Mouse (Mus musculus) heart, embryonic 10.5 days (tissue): ENCODE measurements around the gene Gm4952. TPM values are rescaled to one million over a fixed set of nuclear protein-coding genes. Genes with fewer than 3 reads are reported as not detected.
"Not testable (repeated sequence)": the region's sequence is repeated elsewhere in the genome, so short reads cannot be mapped to it uniquely, and the experiment has no call there.

Experiments used
- DNase-seq: peaks from one replicate; pipeline ENCODE4 v3.0.0-alpha.2; 2017; ENCODE audit warnings: low spot score
- H3K27ac ChIP-seq: fragments of 300-500 bp; sonication (generic); 2 replicates; pipeline ENCODE4 v1.5.1; 2016; ENCODE audit warnings: mild to moderate bottlenecking
- H3K27me3 ChIP-seq: fragments of 300-500 bp; sonication (generic); 2 replicates; pipeline ENCODE4 v1.6.1; 2016; ENCODE audit warnings: mild to moderate bottlenecking; ENCODE audit not compliant: poor library complexity, insufficient read depth, severe bottlenecking
- H3K36me3 ChIP-seq: fragments of 300-500 bp; sonication (generic); 2 replicates; pipeline ENCODE4 v1.6.1; 2016; ENCODE audit warnings: mild to moderate bottlenecking, moderate library complexity
- H3K4me1 ChIP-seq: fragments of 300-500 bp; sonication (generic); 2 replicates; pipeline ENCODE4 v1.6.1; 2016; ENCODE audit warnings: mild to moderate bottlenecking
- H3K4me3 ChIP-seq: fragments of 300-500 bp; sonication (generic); 2 replicates; pipeline ENCODE4 v1.5.1; 2016; ENCODE audit warnings: mild to moderate bottlenecking, moderate library complexity
- H3K9me3 ChIP-seq: fragments of 300-500 bp; sonication (generic); 2 replicates; pipeline ENCODE4 v1.6.1; 2016; ENCODE audit warnings: mild to moderate bottlenecking, moderate library complexity
- WGBS: fragments of 180-500 bp; shearing (Covaris S2); methylation state at CpG from one replicate; pipeline ENCODE4 v1.1.7; 2016; 5-methylcytosine and 5-hydroxymethylcytosine counted together
- polyA plus RNA-seq: library from polyadenylated mRNA; unstranded; fragments of >200 nt; fragmentation: Nextera tagmentation; extraction: Ambion mirVana; gene quantifications from 2 replicates; pipeline ENCODE4 v1.2.1, GENCODE M21; 2016

The Gm4952 gene
- polyA plus RNA-seq, 1 experiment from 2014 or later = 0.10 TPM

DNA sequence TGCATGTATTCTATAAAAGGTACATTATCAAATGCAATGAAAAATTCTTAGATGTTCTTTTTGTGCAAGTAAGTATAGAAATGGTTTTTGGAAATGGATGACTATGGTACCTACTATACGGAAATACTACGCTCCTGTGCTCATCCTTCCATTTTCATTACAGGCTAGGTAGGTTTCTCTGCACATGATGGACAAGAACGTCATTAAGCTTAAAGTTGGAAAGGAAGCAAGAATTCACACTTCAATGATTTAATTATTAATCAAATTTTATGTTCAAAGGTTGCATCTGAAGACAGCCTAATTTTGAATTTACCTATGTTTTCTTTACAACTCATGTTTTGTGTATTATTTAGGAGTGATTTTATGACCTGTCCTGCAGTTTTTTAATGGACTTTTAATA is 34.5 kb downstream of the Gm4952 start:
- H3K9me3 ChIP-seq = no peaks in the 10 kb centered on the region
- H3K27me3 ChIP-seq = no peaks in the 10 kb centered on the region
- WGBS = 84% methylated on average over 3 of the region's 3 CpGs
- DNase-seq = no peak
- no peaks in the 10 kb centered on the region for H3K36me3 ChIP-seq
- H3K4me1 ChIP-seq = no peaks in the 10 kb centered on the region
- H3K4me3 ChIP-seq = no peak overlapping the region
- H3K27ac ChIP-seq = no peak overlapping the region

DNA sequence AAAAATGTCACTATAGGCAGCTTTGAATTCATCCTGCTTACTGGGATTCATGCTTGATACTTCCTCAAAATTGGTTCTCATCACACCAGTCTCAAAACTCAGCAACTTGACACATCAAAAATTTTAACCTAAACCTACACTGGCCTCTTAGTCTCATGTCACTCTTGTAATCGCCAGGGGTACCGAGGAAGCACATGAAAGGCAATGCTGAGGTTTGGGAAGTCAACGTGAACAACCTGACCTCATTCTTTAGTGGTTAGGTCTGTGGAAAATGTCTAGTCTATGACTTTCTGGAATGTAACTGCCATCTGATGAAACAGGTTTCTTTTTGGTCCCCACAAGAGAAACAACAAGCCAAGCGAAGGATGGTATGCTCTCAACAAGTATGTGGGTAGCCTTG is 35.2 kb downstream of the Gm4952 start:
- H3K27ac ChIP-seq = no peak overlapping the region
- H3K9me3 ChIP-seq = no peaks in the 10 kb centered on the region
- H3K4me1 ChIP-seq = no peaks in the 10 kb centered on the region
- no peak for DNase-seq
- H3K27me3 ChIP-seq = no peaks in the 10 kb centered on the region
- 84% methylated on average over 4 of the region's 4 CpGs for WGBS
- H3K36me3 ChIP-seq = no peaks in the 10 kb centered on the region
- H3K4me3 ChIP-seq = no peak overlapping the region

DNA sequence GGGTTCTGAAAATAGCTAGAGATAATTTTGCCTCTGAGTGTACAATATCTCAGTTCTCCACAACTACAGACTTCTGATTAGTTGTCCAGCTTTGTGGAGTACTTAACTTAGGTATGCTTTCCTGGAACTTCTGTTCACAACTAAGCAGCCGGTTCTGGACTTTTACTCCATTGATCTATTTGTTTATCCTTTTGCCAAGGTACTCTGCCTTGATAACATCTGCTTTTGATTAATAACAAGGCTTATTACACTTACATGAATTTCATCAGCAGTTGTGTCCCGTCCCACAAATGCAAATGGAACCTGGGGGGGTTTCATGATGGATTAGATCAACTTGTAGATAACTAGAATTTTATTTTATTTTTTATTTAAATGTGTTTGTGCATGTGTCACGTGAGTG is 37.1 kb downstream of the Gm4952 start:
- no peak overlapping the region for H3K4me3 ChIP-seq
- H3K4me1 ChIP-seq = no peaks in the 10 kb centered on the region
- no peaks in the 10 kb centered on the region for H3K27me3 ChIP-seq
- H3K36me3 ChIP-seq = no peaks in the 10 kb centered on the region
- H3K9me3 ChIP-seq = no peaks in the 10 kb centered on the region
- 67% methylated on average over 3 of the region's 3 CpGs for WGBS
- H3K27ac ChIP-seq = no peak overlapping the region
- DNase-seq = no peak

DNA sequence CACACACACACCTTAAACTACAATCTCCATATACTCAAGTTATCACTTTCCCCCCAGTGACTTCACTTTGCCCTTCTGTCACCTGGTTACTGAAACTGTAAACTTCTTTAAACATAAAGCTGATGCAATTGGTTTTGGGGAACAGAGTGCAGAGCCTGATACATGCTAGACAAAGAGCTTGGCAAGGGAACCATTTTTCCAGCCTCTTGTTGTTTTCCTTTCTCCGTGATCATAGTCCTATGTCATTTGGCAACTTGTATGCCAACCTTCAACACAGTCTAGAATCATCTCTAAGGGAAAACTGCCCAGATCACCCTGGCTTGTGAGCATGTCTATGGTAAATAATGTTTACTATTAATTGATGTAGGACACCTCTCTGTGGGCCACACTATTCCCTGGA is 38.3 kb downstream of the Gm4952 start:
- H3K27me3 ChIP-seq = no peaks in the 10 kb centered on the region
- no peaks in the 10 kb centered on the region for H3K36me3 ChIP-seq
- no peak for DNase-seq
- WGBS = 67% methylated on average over 1 of the region's 1 CpGs
- H3K4me3 ChIP-seq = no peak overlapping the region
- no peaks in the 10 kb centered on the region for H3K4me1 ChIP-seq
- H3K9me3 ChIP-seq = no peaks in the 10 kb centered on the region
- no peak overlapping the region for H3K27ac ChIP-seq

DNA sequence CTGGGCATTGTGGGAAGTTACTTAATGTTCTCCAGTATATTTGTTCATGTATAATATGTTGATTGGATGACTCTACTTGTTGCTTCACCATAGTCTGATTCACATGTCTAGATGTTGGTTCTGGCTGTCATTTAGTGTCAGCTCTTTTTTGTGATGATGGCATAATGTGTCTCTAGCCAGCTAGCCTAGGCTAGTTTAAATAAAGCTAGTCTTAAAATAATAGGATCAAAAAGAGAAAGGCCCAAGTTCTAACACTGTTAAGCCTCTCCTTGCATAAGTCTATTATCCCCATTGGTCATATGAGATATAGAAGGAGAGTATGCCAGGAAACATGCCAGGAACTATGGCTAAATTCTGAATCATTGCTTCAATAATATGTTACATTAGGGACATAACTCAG is 49.7 kb downstream of the Gm4952 start:
- Histone ChIP-seq H3K4me3 (no peak overlapping the region), H3K27ac (no peak overlapping the region), H3K4me1 (no peaks in the 10 kb centered on the region), H3K27me3 (no peaks in the 10 kb centered on the region), H3K36me3 (no peaks in the 10 kb centered on the region), H3K9me3 (no peaks in the 10 kb centered on the region)
- DNase-seq = no peak

DNA sequence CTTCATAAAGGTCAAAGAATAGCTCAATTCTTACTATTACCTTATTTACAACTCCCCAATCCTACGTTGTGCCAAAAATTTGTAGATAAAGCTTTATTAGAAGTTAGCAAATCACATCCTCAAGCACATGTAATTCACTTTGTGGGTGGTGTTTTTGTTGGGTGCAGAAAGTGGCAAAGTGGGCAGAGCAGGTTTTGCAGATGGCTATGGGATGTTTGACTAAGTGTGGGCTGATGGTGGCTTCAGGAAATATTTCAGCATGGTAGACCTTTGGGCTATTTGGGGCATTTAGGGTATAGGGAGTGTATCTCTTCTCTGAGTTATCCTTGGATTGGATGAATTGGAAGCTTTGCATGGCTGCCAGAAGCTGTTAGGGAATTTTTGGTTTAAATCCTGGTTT is 66.4 kb downstream of the Gm4952 start:
- no peaks in the 10 kb centered on the region for H3K4me1 ChIP-seq
- whole genome bisulfite sequencing = 70% methylated on average over 1 of the region's 1 CpGs
- no peak for DNase-seq

DNA sequence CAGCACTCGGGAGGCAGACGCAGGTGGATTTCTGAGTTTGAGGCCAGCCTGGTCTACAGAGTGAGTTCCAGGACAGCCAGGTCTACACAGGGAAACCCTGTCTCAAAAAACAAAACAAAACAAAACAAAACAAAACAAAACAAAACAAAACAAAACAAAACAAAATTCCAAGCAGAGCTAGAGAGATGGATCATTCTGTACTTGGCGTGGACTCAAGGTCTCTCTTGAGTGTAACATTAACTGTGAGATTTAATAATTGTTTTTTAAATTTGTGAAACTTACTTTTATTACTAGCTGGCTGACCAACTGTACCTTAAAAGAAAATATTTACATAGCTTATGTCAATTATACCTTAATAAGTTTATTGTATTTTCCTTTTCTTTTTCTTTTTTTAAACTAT is 68.8 kb downstream of the Gm4952 start:
- H3K27ac ChIP-seq, H3K27me3 ChIP-seq, DNase-seq, H3K4me3 ChIP-seq, H3K36me3 ChIP-seq, H3K9me3 ChIP-seq, H3K4me1 ChIP-seq: not testable (repeated sequence)
- WGBS = 89% methylated on average over 3 of the region's 3 CpGs

More for the DNA sequence above, 66.4 kb downstream of the Gm4952 start:
- Histone ChIP-seq H3K27me3 (no peaks in the 10 kb centered on the region), H3K36me3 (no peaks in the 10 kb centered on the region), H3K27ac (no peak overlapping the region), H3K4me3 (no peak overlapping the region), H3K9me3 (peaks cover 3% of the 10 kb centered on the region; the same call in 1 of the 2 replicates)

DNA sequence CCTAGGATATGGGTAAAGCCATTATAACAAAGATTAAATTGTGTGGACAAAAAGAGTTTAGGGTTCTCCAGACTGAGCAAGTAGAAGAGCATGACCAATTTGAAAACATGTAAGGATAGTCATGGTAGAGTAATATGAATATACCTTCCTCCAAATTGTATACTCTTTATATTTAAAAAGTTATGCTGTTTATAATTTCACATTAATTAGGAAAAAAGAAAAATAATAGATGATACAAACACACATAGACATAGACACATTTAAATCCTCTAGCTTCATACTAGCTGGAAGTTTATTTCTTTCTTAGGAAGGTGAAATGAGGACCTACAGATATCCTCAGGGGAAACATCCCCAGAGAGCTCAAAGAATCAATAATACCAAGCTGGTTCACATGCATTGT is 70.4 kb downstream of the Gm4952 start, which contains the start of gene Olfr1442:
Olfr1442 (plus strand) TSS at position 301 of the 400 bp plus-strand sequence.
- H3K4me1 ChIP-seq = no peaks in the 10 kb centered on the region
- H3K27ac ChIP-seq = no peak within 1 kb of the TSS
- H3K27me3 ChIP-seq = no peaks in the 10 kb centered on the region
- DNase-seq = no peak
- no peaks in the 10 kb centered on the region for H3K9me3 ChIP-seq
- H3K4me3 ChIP-seq = no peak within 1 kb of the TSS
- no peaks in the 10 kb centered on the region for H3K36me3 ChIP-seq

DNA sequence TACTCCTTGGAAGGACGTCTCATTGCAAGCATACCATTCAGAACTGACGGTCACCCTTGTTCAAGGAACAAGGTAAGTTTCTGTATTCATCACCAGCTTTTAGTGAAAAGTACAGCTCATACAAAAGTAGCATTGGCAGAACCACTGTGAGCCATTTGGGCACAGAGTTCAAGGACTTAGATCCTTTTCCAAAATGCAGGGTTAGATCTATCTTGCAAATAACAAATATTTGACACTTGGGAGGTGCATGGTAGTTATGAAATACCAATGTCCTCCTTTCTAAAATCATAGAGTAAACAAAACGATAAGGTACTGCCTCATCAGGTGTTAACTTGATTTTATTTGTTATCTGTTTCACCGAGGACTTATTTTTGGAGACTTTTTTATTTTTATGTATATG is 71.3 kb downstream of the Gm4952 start:
- H3K9me3 ChIP-seq = no peaks in the 10 kb centered on the region
- no peak overlapping the region for H3K4me3 ChIP-seq
- no peak for DNase-seq
- no peak overlapping the region for H3K27ac ChIP-seq
- WGBS = 75% methylated on average over 4 of the region's 4 CpGs
- H3K4me1 ChIP-seq = no peaks in the 10 kb centered on the region
- H3K36me3 ChIP-seq = no peaks in the 10 kb centered on the region
- no peaks in the 10 kb centered on the region for H3K27me3 ChIP-seq

DNA sequence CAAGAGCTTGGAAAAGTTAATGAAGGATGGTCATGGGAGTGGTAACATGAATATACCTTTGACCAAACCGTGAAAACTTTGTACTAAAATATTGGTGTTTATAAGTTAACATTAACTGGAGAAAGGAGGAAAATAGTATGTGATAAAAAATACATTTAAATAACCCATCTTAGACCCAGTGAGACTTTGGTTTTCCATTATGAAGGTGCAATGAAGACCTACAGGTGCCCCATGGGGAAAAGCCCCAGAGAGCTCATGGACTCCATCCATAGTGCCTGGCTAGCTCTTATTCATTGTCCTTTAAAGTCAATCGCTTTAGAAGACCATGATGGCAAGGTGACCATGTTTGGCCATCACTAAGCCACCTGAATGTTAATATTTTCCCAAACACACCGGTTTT is 78.0 kb downstream of the Gm4952 start, which contains the start of gene Olfr1443:
Olfr1443 (plus strand) TSS at position 301 of the 400 bp plus-strand sequence.
- Histone ChIP-seq H3K9me3 (no peaks in the 10 kb centered on the region), H3K27me3 (no peaks in the 10 kb centered on the region), H3K4me3 (no peak within 1 kb of the TSS), H3K4me1 (no peaks in the 10 kb centered on the region), H3K27ac (no peak within 1 kb of the TSS), H3K36me3 (no peaks in the 10 kb centered on the region)
- DNase-seq = no peak
- WGBS = 59% methylated on average over 3 of the region's 3 CpGs

Other genes starting within 250 kb of the Gm4952 start
- gene Olfr1440, start 212.7 kb upstream of the Gm4952 start, polyA plus RNA-seq = not detected in 2 replicates
- gene Olfr1441, start 182.5 kb upstream of the Gm4952 start, polyA plus RNA-seq = not detected in 2 replicates
- not detected in 2 replicates for gene Pfpl, start 172.1 kb upstream of the Gm4952 start, polyA plus RNA-seq
- gene Mpeg1, start 139.2 kb upstream of the Gm4952 start, polyA plus RNA-seq = 0.05 TPM in 1 of 2 replicates, not detected in the other
- 0.91 and 2.9 TPM in 2 replicates for gene Dtx4, start 98.5 kb upstream of the Gm4952 start, polyA plus RNA-seq
- 20.4 and 21.3 TPM in 2 replicates for gene Fam111a, start 54.2 kb upstream of the Gm4952 start, polyA plus RNA-seq
- gene Glyat, start 33.3 kb downstream of the Gm4952 start, polyA plus RNA-seq = not detected in 2 replicates
- gene Olfr1442, start 70.5 kb downstream of the Gm4952 start, polyA plus RNA-seq = not detected in 2 replicates
- gene Olfr1443, start 78.1 kb downstream of the Gm4952 start, polyA plus RNA-seq = not detected in 2 replicates
- gene Keg1, start 95.8 kb downstream of the Gm4952 start, polyA plus RNA-seq = not detected in 2 replicates
- 0.70 and 1.1 TPM in 2 replicates for gene Cntf, start 165.7 kb downstream of the Gm4952 start, polyA plus RNA-seq
- 11.5 and 13.4 TPM in 2 replicates for gene Zfp91, start 196.2 kb downstream of the Gm4952 start, polyA plus RNA-seq
- gene Lpxn, start 196.2 kb downstream of the Gm4952 start, polyA plus RNA-seq = 0.46 and 0.54 TPM in 2 replicates
- gene Gm5244, start 246.7 kb downstream of the Gm4952 start, polyA plus RNA-seq = not detected in 2 replicates